ENCODE assay signal across 8 mouse cellular contexts in the genomic region with DNA sequence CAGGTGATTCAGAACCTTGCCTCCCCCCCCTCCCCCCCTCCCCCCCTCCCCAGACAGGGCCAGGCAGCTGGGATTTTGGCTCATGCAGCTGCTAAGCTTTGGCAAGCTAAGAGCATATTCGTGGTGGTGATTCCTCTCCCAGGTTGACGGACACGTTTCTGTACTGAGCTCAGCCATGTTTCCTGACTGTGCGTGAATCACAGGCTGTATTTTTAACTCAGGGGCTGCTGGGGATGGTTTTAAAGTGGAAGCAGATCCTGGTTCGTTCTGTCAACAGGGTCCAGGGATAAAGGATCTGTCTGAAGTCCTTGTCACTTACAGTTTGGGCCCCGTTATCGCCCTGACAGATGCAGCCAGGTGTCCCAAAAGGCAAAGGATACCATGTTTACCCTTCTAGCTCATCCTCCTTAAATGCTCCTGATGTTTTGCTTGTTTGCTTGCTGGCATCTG. TPM values are rescaled to one million over a fixed set of nuclear protein-coding genes. Genes with fewer than 3 reads are reported as not detected.
DNase-seq lines count a peak whose midpoint lies in the region; ATAC-seq lines count a peak whose summit lies in the region.

No protein-coding gene starts in this region.

- peaks cover 88% of the 10 kb centered on the region for H3K4me1 ChIP-seq in kidney, embryonic 16.5 days (ENCODE audit: insufficient read depth, low read length)
- peaks cover 86% of the 10 kb centered on the region for H3K4me1 ChIP-seq in forebrain, embryonic 13.5 days
- peaks cover 88% of the 10 kb centered on the region for H3K4me1 ChIP-seq in limb, embryonic 15.5 days

- no peaks in the 10 kb centered on the region for H3K9me3 ChIP-seq in kidney, embryonic 16.5 days (ENCODE audit: low read length)
- no peaks in the 10 kb centered on the region for H3K9me3 ChIP-seq in forebrain, embryonic 13.5 days (replicated peaks)
- H3K9me3 ChIP-seq in limb, embryonic 15.5 days: no peaks in the 10 kb centered on the region

- 26% methylated on average over 7 of the region's 7 CpGs for WGBS in kidney, embryonic 16.5 days
- 14% methylated on average over 7 of the region's 7 CpGs for WGBS in forebrain, embryonic 13.5 days
- 13% methylated on average over 7 of the region's 7 CpGs for WGBS in limb, embryonic 15.5 days

- DNase-seq in kidney, adult 18-20 months: no peak
- DNase-seq in NIH3T3 (ENCODE audit: low read depth): peak; percentile 88
- peak; percentile 45 for DNase-seq in thymus, postnatal 14 days
- no peak for DNase-seq in embryo, embryonic 10.5 days (ENCODE audit: low spot score)
- no peak for DNase-seq in lung, adult 18-20 months

- no peak overlapping the region for H3K4me3 ChIP-seq in kidney, embryonic 16.5 days (ENCODE audit: low read length)
- peak overlapping the region; percentile 23; the same call in 1 of the 2 replicates for H3K4me3 ChIP-seq in forebrain, embryonic 13.5 days
- no peak overlapping the region for H3K4me3 ChIP-seq in limb, embryonic 15.5 days

- H3K27ac ChIP-seq in kidney, embryonic 16.5 days (ENCODE audit: low read length): peak overlapping the region; percentile 99
- H3K27ac ChIP-seq in forebrain, embryonic 13.5 days: peak overlapping the region; percentile 98
- H3K27ac ChIP-seq in limb, embryonic 15.5 days: peak overlapping the region; percentile 99

- ATAC-seq in kidney, embryonic 16.5 days (ENCODE audit: low FRiP score, low TSS enrichment): no peak
- ATAC-seq in forebrain, embryonic 13.5 days: no peak
- ATAC-seq in limb, embryonic 15.5 days (ENCODE audit: insufficient number of reproducible peaks, low FRiP score, low TSS enrichment, low read depth): no peak

- no peaks in the 10 kb centered on the region for H3K27me3 ChIP-seq in kidney, embryonic 16.5 days (ENCODE audit: insufficient read depth, low read length)
- H3K27me3 ChIP-seq in forebrain, embryonic 13.5 days: no peaks in the 10 kb centered on the region
- H3K27me3 ChIP-seq in limb, embryonic 15.5 days: no peaks in the 10 kb centered on the region

- H3K36me3 ChIP-seq in kidney, embryonic 16.5 days (ENCODE audit: insufficient read depth, low read length): no peaks in the 10 kb centered on the region
- no peaks in the 10 kb centered on the region for H3K36me3 ChIP-seq in forebrain, embryonic 13.5 days (ENCODE audit: poor library complexity, severe bottlenecking)
- no peaks in the 10 kb centered on the region for H3K36me3 ChIP-seq in limb, embryonic 15.5 days

- peak overlapping the region; percentile 45 for H3K9ac ChIP-seq in kidney, embryonic 16.5 days (replicated peaks; ENCODE audit: low read length)
- H3K9ac ChIP-seq in forebrain, embryonic 13.5 days: peak overlapping the region; percentile 56
- H3K9ac ChIP-seq in limb, embryonic 15.5 days: no peak overlapping the region

- no peak overlapping the region; the same call in 1 of the 2 replicates for H3K4me2 ChIP-seq in kidney, embryonic 16.5 days (replicated peaks; ENCODE audit: low read depth, low read length)
- peak overlapping the region; percentile 55 for H3K4me2 ChIP-seq in forebrain, embryonic 13.5 days
- peak overlapping the region; percentile 11; the same call in 1 of the 2 replicates for H3K4me2 ChIP-seq in limb, embryonic 15.5 days

RNA-seq across cellular contexts. Expression of a gene that starts 11.9 kb away (rescaled TPM):
- polyA plus RNA-seq in kidney, embryonic 16.5 days (2015; fragmentation: Nextera tagmentation; extraction: Ambion mirVana): 30.3 and 30.4 TPM in 2 replicates
- polyA plus RNA-seq in forebrain, embryonic 13.5 days (2015; fragmentation: Nextera tagmentation; extraction: Ambion mirVana): 54.2 and 54.8 TPM in 2 replicates
- 36.0 and 38.5 TPM in 2 replicates for polyA plus RNA-seq in limb, embryonic 15.5 days (2015; fragmentation: Nextera tagmentation; extraction: Ambion mirVana)

RNA-seq across cellular contexts. Expression of a gene that starts 50.4 kb away (rescaled TPM):
- 24.0 and 24.9 TPM in 2 replicates for polyA plus RNA-seq in kidney, embryonic 16.5 days (2015; fragmentation: Nextera tagmentation; extraction: Ambion mirVana)
- polyA plus RNA-seq in forebrain, embryonic 13.5 days (2015; fragmentation: Nextera tagmentation; extraction: Ambion mirVana): 46.1 and 53.1 TPM in 2 replicates
- polyA plus RNA-seq in limb, embryonic 15.5 days (2015; fragmentation: Nextera tagmentation; extraction: Ambion mirVana): 22.0 and 23.3 TPM in 2 replicates

Comparison
In these comparisons a context has a peak if more than half of its experiments do, and no peak if none do; other contexts are left out.
1. DNase-seq: peak in NIH3T3 (single experiment) and thymus, postnatal 14 days (single experiment); none in kidney, adult 18-20 months (single experiment), embryo, embryonic 10.5 days (single experiment) and lung, adult 18-20 months (0 of 2).
2. Peak in every context shown above with its lines, with median percentiles within 50 percentile points of each other: H3K27ac ChIP-seq.